Mouse (Mus musculus) embryo, embryonic 9.5 days (tissue): Measurements from ENCODE around the gene Ccr4.

Source experiments
- DNase-seq: peaks from one replicate; pipeline ENCODE4 v3.0.0-alpha.2; 2017; ENCODE audit errors: extremely low spot score

Ccr4 gene

DNA sequence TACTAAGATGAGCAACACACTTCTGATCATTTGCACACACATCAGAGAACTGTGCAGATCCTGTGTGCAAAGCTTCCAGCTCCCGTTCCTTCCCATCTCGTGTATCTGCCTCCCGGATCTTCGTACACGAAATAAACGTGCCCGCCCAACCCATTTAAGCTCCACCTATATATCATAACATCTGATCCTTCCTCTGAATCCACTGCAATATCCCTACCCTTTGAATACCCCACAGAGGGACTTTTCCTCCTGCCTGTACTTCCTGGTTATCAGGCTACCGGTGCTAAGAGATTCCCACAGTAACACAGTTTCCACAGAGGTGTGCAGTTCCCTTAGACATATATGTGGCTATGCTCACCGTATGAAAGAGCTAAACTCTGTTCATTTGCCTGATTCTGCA is at the start of gene Ccr4:
Gene Ccr4, minus strand, starts transcription at position 101 of the 400 bp plus-strand sequence.
- DNase-seq = no peak

DNA sequence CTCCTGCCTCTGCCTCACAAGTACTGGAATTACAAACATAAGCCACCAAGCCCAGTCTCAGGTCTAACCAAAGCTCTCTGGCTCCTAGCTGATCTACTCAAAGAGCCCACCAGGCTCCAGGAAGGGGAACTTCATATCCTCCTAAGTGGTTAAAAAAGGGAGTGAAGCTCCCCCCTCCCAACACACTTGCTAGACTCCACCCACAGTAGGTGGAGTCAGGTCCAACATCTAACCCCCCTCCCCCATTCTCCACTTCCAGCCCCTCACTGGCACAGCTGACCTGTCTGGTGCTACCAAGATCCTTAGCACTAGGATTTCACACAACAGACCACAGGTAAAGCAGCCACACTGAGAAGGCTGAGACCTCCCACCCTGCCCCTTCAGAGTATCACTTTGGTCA is 49.1 kb upstream of the Ccr4 start:
- DNase-seq = no peak

DNA sequence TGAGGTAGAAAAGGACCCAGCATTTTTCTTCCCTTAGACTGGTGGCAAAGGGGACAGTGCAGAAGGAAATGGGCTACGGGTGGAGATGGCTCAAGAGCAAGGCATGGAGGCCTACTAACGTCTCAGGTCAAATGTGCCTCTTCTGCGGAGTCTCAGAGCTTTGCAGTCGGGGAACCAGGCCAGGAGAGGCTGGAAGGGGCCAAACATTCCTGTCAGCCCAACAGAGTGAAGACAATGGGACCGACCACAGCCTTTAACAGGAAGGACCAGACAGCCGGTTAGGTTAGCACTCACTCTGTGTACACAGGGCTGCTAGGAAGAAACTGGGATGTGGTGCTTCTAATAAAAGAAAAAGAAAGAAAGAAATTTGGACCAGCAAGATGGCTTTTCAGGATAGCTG is 45.3 kb upstream of the Ccr4 start:
- no peak for DNase-seq

- DNase-seq = no peak
These were observed 44.4 kb upstream of the Ccr4 start for GRCm38 (mm10) chr9:114549117-114549516.

DNA sequence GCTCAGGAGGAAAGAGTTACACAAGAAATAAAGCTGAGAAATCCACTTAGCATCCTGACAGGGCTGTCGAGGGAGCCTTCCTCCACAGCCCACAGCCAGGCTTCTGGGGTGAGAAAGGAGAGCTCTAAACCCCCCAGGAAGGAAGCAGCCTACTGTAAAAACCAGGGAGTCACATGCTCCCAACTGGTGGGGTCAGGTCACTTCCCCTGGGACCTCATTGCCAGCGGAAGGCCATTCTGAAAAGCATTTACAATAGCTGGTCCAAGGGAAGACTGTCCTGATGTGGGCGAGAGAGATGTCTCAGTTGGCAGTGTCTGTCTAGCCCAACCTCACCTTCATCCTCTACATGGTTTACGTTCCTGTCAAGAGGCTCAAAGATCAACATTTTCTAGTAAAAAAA is 43.8 kb upstream of the Ccr4 start:
- DNase-seq = no peak

DNA sequence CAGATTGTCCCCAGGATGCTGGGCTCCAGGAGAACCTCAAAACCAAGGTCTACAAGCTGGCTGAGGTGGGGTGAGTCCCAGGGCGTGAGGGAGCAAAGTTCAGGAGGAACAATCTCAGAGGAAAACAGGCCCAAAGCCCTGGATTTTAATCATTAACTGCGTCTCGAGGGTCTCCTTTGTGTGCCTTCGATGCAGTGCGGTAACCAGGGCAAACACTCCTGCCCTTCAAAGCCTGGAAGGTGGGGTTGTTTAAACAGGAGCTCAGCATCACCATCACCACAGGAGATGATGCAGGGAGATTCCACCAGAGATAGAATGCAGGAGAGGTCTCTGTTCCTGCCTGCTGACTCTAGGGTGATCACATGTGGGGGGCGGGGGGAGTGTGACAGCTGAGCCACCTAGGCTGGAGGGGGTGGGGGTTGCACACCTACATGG is 42.9 kb upstream of the Ccr4 start:
- no peak for DNase-seq

GRCm38 (mm10) chr9:114546765-114547164 is 42.0 kb upstream of the Ccr4 start:
- no peak for DNase-seq

- no peak for DNase-seq
These were observed 40.2 kb upstream of the Ccr4 start for GRCm38 (mm10) chr9:114544754-114545393.

GRCm38 (mm10) chr9:114543882-114544753 is 39.4 kb upstream of the Ccr4 start:
- no peak for DNase-seq

GRCm38 (mm10) chr9:114541279-114541741 is 36.6 kb upstream of the Ccr4 start:
- no peak for DNase-seq

DNA sequence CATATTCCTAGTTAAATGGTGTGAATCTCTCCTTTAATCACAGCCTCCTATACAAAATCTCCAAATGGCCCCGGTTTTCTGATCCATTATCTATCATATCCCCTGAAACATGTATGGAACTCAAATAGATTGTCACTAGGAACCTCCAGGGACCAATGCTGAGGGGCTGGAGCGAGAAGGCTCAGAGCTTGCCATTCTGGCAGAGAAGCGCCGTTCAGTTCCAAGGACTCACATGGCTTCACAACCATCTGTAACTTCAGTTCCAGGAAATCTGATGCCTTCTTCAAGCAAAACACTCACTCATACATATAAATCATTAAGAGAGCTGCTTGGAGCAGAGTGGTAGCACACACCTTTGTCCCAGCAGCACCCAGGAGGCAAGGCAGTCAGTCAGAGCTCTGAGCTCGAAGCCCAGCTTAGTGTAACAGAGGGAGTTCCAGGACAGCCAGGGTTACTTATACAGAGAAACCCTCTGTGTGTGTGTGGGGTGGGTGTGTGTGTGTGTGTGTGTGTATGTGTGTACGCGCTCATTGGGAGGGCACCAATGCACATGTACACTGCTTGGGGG is 34.4 kb upstream of the Ccr4 start:
- no peak for DNase-seq

DNA sequence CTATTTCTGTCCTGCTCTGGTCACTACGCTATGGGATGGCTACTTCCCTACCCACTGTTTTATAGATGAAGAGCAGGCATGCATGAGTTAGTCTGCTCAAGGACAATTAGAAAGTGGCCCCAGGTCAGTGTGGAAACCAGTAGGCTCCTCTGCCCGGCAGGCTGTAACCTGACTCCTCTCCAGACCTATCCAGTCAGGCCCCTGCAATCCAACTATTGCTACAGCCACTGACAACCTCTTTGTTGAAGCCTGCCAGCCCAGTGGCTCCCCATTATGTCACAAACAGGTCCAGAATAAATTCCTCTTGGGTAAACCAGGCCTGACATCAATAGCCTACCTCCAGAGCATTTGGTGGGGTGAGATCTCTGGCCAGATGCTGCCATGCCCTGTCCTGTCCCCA is 31.9 kb upstream of the Ccr4 start:
- DNase-seq = peak; percentile 78

DNA sequence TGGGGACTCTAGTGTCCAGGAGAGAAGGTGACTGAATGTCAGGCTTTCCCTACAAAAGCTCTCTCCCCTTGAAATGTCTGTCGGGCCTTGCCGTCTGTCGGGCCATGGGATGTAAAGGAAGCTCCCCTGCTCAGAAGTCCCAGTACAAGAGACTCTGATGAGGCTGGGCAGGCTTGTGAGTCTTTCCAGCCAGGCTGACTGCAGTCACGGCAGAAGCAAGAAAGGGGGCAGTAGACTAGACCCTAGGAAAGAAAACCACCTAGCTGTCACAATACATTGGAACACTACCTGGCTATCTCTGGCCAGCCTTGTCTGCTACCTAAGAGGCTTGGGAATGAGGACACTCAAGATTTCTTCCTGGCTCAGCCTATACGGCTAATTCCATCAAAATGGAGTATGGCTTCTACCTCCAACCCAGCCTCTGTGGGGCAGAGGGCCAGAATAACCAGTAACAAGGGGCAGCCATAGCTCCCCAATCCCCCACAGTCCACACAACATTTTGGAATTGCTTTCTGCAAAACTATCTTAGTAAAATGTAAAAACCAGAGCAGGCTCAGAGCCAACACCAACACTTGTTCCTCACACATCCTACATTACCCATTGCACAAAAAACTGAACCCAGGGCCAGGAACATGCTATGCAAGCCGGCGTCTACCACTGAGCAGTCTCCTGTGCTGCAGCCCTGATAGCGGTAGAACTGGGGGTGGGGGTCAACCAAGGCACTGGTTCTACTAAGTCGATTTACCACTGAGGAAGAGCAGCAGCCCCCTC is 30.2 kb upstream of the Ccr4 start:
- no peak for DNase-seq

DNA sequence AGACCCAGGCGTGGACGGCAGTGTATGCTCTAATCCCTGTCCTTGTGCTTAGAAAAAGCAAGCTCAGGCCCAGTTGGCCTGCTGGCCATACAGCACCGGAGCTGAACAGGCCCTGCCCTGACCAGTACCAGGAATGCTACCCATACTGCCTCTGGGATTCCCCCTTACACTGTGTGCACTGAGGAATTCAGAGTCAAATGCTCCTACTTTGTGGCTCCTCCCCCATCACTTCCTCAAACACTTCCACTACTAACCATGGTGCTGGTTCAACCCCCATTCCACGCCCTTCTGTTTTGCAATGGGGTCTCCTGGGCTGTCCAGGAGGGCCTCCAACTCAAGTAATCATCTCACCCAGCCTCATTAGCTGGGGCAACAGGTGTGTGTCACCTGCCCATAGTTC is 29.1 kb upstream of the Ccr4 start:
- no peak for DNase-seq

GRCm38 (mm10) chr9:114531276-114531675 is 26.6 kb upstream of the Ccr4 start:
- DNase-seq = no peak

DNA sequence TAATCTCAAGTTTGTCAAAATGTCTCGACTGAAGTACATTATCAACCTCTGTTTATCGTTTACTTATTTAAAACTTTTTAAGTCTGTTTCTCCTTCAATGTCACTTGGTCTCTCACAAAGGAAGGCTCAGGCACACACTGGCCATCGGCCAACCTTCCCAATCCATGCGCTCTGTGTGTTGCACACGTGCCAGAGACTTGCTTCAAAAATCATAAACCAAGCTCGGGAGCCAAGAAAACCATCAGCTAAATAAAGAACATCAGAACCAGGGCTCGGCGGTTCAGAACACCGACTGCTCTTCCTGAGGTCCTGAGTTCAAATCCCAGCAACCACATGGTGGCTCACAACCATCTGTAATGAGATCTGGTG is 23.9 kb upstream of the Ccr4 start:
- no peak for DNase-seq

DNA sequence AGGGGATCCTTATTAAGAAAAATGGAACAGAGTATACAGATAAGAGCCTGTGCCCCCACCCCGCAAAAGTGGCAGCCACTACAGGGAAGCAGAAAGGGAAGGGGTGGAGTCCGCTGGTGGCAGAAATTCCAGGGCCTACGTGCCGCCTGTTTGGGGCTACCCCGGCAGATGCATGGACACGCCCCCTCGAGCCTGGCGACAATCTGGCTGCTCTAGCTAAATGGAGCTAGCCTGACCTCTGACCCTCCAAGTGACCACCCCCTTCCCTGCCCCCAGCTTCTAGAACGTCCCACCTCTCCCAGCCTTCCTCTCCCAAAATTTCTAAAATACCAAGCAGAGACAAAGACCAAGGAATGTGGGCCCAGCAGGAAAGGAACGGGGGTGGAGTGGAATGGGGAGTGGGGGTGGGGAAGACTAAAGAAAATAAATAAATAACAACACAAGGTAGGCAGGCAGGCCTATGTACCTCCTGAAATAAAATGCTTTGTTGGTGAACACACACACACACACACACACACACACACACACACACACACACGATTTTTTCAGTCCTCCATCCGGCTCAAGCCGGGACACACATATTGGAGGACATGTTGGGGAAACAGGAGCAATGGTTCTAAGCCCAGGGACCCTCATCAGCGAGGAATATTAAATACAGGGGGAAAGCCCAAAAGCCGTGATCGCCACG is 23.4 kb upstream of the Ccr4 start:
- DNase-seq = peak; percentile 95

- DNase-seq = peak; percentile 87
These were observed 22.4 kb upstream of the Ccr4 start for GRCm38 (mm10) chr9:114527085-114527484.

GRCm38 (mm10) chr9:114526581-114526980 is 21.9 kb upstream of the Ccr4 start:
- peak; percentile 75 for DNase-seq

DNA sequence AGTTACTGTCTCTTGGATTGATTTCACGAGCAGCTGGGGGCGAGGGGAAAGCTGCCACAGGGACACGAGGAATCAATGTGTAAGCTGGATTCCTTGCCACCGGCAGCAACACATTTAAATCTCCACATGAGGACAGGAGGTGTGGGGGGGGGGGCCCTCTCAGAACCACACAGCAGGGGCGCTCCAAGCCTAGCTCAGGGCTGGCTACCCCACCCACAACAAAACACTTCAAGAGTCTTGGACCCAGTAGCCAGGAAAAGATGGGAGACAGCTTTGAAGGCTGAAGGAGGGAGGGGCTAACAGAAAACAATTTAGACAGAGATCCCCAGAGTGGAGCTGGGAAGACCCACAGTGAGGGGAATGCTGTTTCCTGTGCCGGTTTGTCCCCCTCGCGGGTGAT is 21.2 kb upstream of the Ccr4 start:
- DNase-seq = no peak

GRCm38 (mm10) chr9:114525073-114525633 is 20.4 kb upstream of the Ccr4 start:
- DNase-seq = no peak
